Mouse (Mus musculus) hindbrain, embryonic 10.5 days (tissue): Measurements from ENCODE around the gene Tmem108. TPM values are rescaled to one million over a fixed set of nuclear protein-coding genes. Genes with fewer than 3 reads are reported as not detected.

Experiments
- DNase-seq: peaks from one replicate; pipeline ENCODE4 v3.0.0-alpha.2; 2017; ENCODE audit warnings: low spot score
- H3K27ac ChIP-seq: fragments of 300-500 bp; sonication (generic); 2 replicates; pipeline ENCODE4 v1.5.1; 2016; ENCODE audit warnings: mild to moderate bottlenecking, moderate library complexity
- H3K27me3 ChIP-seq: fragments of 300-500 bp; sonication (generic); 2 replicates; pipeline ENCODE4 v1.6.1; 2016; ENCODE audit warnings: mild to moderate bottlenecking; ENCODE audit not compliant: poor library complexity, insufficient read depth, severe bottlenecking
- H3K36me3 ChIP-seq: fragments of 300-500 bp; sonication (generic); 2 replicates; pipeline ENCODE4 v1.6.1; 2016; ENCODE audit warnings: mild to moderate bottlenecking, moderate library complexity
- H3K4me1 ChIP-seq: fragments of 300-500 bp; sonication (generic); replicated peaks from 2 replicates; pipeline ENCODE4 v1.6.1; 2016; ENCODE audit warnings: mild to moderate bottlenecking
- H3K4me3 ChIP-seq: fragments of 300-500 bp; sonication (generic); 2 replicates; pipeline ENCODE4 v1.5.1; 2016; ENCODE audit warnings: mild to moderate bottlenecking, moderate library complexity
- H3K9me3 ChIP-seq: fragments of 300-500 bp; sonication (generic); 2 replicates; pipeline ENCODE4 v1.6.1; 2016; ENCODE audit warnings: mild to moderate bottlenecking, moderate library complexity
- WGBS: fragments of 180-500 bp; shearing (Covaris S2); methylation state at CpG from one replicate; pipeline ENCODE4 v1.1.7; 2016; 5-methylcytosine and 5-hydroxymethylcytosine counted together
- polyA plus RNA-seq: library from polyadenylated mRNA; unstranded; fragments of >200 nt; fragmentation: Nextera tagmentation; extraction: Ambion mirVana; gene quantifications from 2 replicates; pipeline ENCODE4 v1.2.1, GENCODE M21; 2016

Gene Tmem108
- polyA plus RNA-seq, 1 experiment from 2014 or later, result 20.1 TPM

- Histone ChIP-seq H3K36me3 (peaks cover 2% of the 10 kb centered on the region; the same call in 1 of the 2 replicates), H3K27ac (0 out of 2 replicates have a peak overlapping the region, but pooled peaks have one; percentile 5)
- DNase-seq, result no peak
These were observed 256.6 kb downstream of the Tmem108 start for GRCm38 (mm10) chr9:103505067-103505466.

GRCm38 (mm10) chr9:103504646-103505045, 257.0 kb downstream of the Tmem108 start:
- no peak for DNase-seq

More at GRCm38 (mm10) chr9:103505067-103505466, 256.6 kb downstream of the Tmem108 start:
- 80% methylated on average over 5 of the region's 5 CpGs for WGBS
- peaks cover 20% of the 10 kb centered on the region for H3K27me3 ChIP-seq
- H3K4me1 ChIP-seq, result peaks cover 60% of the 10 kb centered on the region
- H3K9me3 ChIP-seq, result 0 out of 2 replicates have a peak, but pooled peaks cover 3% of the 10 kb centered on the region
- no peak overlapping the region for H3K4me3 ChIP-seq

DNA sequence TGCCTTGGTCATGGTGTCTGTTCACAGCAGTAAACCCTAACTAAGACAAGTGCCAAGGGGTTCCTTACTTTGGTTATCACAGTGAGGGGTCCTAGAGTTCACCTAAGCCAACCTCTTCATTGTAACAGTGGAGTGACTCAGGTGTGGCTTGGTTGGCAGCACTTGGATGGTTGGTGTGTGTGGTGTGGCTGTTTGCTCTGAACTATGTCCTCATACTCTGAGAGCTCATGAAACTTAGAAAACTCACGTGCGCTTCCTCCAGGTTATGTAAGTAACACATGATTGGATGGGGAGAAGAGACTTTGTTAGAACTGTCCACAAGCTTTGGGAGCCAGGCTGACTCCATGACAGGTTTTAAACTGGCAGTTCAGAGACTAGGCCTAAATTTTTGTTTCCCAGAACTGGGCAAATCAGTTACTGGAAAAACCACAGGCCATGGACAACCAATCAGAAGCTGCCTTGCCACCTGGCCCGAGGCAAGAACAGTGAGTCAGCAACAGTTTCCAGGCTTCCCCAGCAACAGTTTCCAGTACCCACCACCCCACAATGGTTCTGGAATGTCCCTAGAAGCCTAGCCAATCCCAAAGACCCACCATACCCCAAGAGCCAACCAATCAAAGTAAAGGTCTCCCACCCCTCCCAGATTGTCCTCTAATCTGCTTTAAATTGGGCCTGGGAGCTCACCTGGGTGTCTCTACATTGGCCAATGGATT, 257.9 kb downstream of the Tmem108 start:
- 90% methylated on average over 3 of the region's 3 CpGs for WGBS
- no peak overlapping the region for H3K4me3 ChIP-seq
- H3K36me3 ChIP-seq, result peaks cover 2% of the 10 kb centered on the region; the same call in 1 of the 2 replicates
- H3K9me3 ChIP-seq, result 0 out of 2 replicates have a peak, but pooled peaks cover 3% of the 10 kb centered on the region
- H3K4me1 ChIP-seq, result peaks cover 73% of the 10 kb centered on the region
- H3K27me3 ChIP-seq, result peaks cover 33% of the 10 kb centered on the region
- H3K27ac ChIP-seq, result no peak overlapping the region
- DNase-seq, result no peak

More at GRCm38 (mm10) chr9:103504646-103505045, 257.0 kb downstream of the Tmem108 start:
- Histone ChIP-seq H3K4me1 (peaks cover 64% of the 10 kb centered on the region), H3K9me3 (0 out of 2 replicates have a peak, but pooled peaks cover 3% of the 10 kb centered on the region), H3K27me3 (peaks cover 24% of the 10 kb centered on the region), H3K4me3 (no peak overlapping the region), H3K36me3 (peaks cover 2% of the 10 kb centered on the region; the same call in 1 of the 2 replicates), H3K27ac (no peak overlapping the region)
- WGBS, result 52% methylated on average over 1 of the region's 1 CpGs

- Histone ChIP-seq H3K36me3 (peaks cover 2% of the 10 kb centered on the region; the same call in 1 of the 2 replicates), H3K4me3 (no peak overlapping the region), H3K27me3 (peaks cover 39% of the 10 kb centered on the region), H3K4me1 (peaks cover 73% of the 10 kb centered on the region), H3K27ac (peak overlapping the region; percentile 73), H3K9me3 (0 out of 2 replicates have a peak, but pooled peaks cover 3% of the 10 kb centered on the region)
- 69% methylated on average over 2 of the region's 2 CpGs for WGBS
- no peak for DNase-seq
These were observed 259.0 kb downstream of the Tmem108 start for GRCm38 (mm10) chr9:103502655-103503054.

GRCm38 (mm10) chr9:103501861-103502364, 259.7 kb downstream of the Tmem108 start:
- Histone ChIP-seq H3K27ac (peak overlapping the region; percentile 73), H3K27me3 (peaks cover 39% of the 10 kb centered on the region), H3K36me3 (peaks cover 2% of the 10 kb centered on the region; the same call in 1 of the 2 replicates), H3K4me3 (peak overlapping the region; percentile 11; the same call in 1 of the 2 replicates), H3K4me1 (peaks cover 67% of the 10 kb centered on the region), H3K9me3 (0 out of 2 replicates have a peak, but pooled peaks cover 3% of the 10 kb centered on the region)
- WGBS, result 16% methylated on average over 14 of the region's 14 CpGs
- peak; percentile 70 for DNase-seq

GRCm38 (mm10) chr9:103499366-103499765, 262.3 kb downstream of the Tmem108 start:
- Histone ChIP-seq H3K27ac (peak overlapping the region; percentile 42), H3K9me3 (0 out of 2 replicates have a peak, but pooled peaks cover 3% of the 10 kb centered on the region), H3K4me1 (peaks cover 50% of the 10 kb centered on the region), H3K4me3 (no peak overlapping the region), H3K36me3 (peaks cover 2% of the 10 kb centered on the region; the same call in 1 of the 2 replicates), H3K27me3 (peaks cover 39% of the 10 kb centered on the region)
- no peak for DNase-seq
- WGBS, result 91% methylated on average over 18 of the region's 18 CpGs

GRCm38 (mm10) chr9:103498699-103499098, 262.9 kb downstream of the Tmem108 start:
- WGBS, result 72% methylated on average over 8 of the region's 8 CpGs
- Histone ChIP-seq H3K36me3 (no peaks in the 10 kb centered on the region), H3K4me1 (peaks cover 43% of the 10 kb centered on the region), H3K27ac (peak overlapping the region; percentile 42), H3K9me3 (no peaks in the 10 kb centered on the region), H3K27me3 (peaks cover 39% of the 10 kb centered on the region), H3K4me3 (no peak overlapping the region)
- DNase-seq, result no peak

- no peak overlapping the region for H3K4me3 ChIP-seq
- no peak for DNase-seq
- no peak overlapping the region for H3K27ac ChIP-seq
- H3K4me1 ChIP-seq, result peaks cover 22% of the 10 kb centered on the region
- whole genome bisulfite sequencing, result 86% methylated on average over 11 of the region's 11 CpGs
- no peaks in the 10 kb centered on the region for H3K9me3 ChIP-seq
- H3K36me3 ChIP-seq, result no peaks in the 10 kb centered on the region
- peaks cover 32% of the 10 kb centered on the region for H3K27me3 ChIP-seq
These were observed 266.2 kb downstream of the Tmem108 start for GRCm38 (mm10) chr9:103495391-103495790.

GRCm38 (mm10) chr9:103494346-103495020, 267.2 kb downstream of the Tmem108 start:
- 40% methylated on average over 7 of the region's 7 CpGs for WGBS
- Histone ChIP-seq H3K9me3 (no peaks in the 10 kb centered on the region), H3K27me3 (peaks cover 24% of the 10 kb centered on the region), H3K36me3 (no peaks in the 10 kb centered on the region), H3K27ac (0 out of 2 replicates have a peak overlapping the region, but pooled peaks have one; percentile 6), H3K4me1 (peaks cover 15% of the 10 kb centered on the region), H3K4me3 (no peak overlapping the region)
- DNase-seq, result peak; percentile 72

DNA sequence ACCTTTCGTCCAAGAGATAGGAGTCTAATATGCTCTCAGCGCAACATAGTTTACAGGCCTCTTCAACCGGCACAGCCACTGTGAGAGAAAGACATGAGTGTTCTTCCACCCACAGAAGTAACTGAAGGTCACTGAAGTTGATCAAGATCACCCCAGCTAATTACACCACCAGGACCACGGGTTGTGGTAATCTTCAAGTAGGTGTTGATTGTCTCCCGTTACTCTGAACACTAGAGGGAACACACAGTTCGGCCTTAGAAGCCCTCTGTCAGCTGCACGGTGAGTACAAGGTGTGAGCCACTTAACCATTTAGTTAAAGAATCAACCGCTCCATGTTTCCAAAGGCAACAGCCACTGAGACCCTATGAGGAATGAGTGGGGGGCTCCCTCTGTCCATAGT, 269.7 kb downstream of the Tmem108 start:
- DNase-seq, result no peak
- Histone ChIP-seq H3K4me3 (no peak overlapping the region), H3K27ac (no peak overlapping the region), H3K36me3 (no peaks in the 10 kb centered on the region), H3K9me3 (no peaks in the 10 kb centered on the region), H3K27me3 (peaks cover 10% of the 10 kb centered on the region; the same call in 1 of the 2 replicates), H3K4me1 (peaks cover 23% of the 10 kb centered on the region)
- WGBS, result 92% methylated on average over 8 of the region's 8 CpGs

GRCm38 (mm10) chr9:103490439-103490838, 271.2 kb downstream of the Tmem108 start:
- H3K27me3 ChIP-seq, result peaks cover 10% of the 10 kb centered on the region; the same call in 1 of the 2 replicates
- H3K4me1 ChIP-seq, result peaks cover 38% of the 10 kb centered on the region
- H3K27ac ChIP-seq, result no peak overlapping the region
- no peaks in the 10 kb centered on the region for H3K9me3 ChIP-seq
- H3K4me3 ChIP-seq, result no peak overlapping the region
- no peaks in the 10 kb centered on the region for H3K36me3 ChIP-seq
- WGBS, result 27% methylated on average over 2 of the region's 2 CpGs
- DNase-seq, result peak; percentile 87

GRCm38 (mm10) chr9:103489883-103490282, 271.8 kb downstream of the Tmem108 start:
- Histone ChIP-seq H3K36me3 (no peaks in the 10 kb centered on the region), H3K4me3 (no peak overlapping the region), H3K27ac (no peak overlapping the region), H3K27me3 (peaks cover 10% of the 10 kb centered on the region; the same call in 1 of the 2 replicates), H3K4me1 (peaks cover 40% of the 10 kb centered on the region), H3K9me3 (no peaks in the 10 kb centered on the region)
- DNase-seq, result no peak
- WGBS, result 83% methylated on average over 4 of the region's 4 CpGs
